Mouse (Mus musculus) kidney, adult 2 months (tissue): ENCODE data around the gene Nfic. TPM values are rescaled to one million over a fixed set of nuclear protein-coding genes. Genes with fewer than 3 reads are reported as not detected.

Experiments
- DNase-seq: peaks from one replicate; pipeline ENCODE4 v3.0.0; 2021
- H3K27ac ChIP-seq: fragments of 200-500 bp; 2 replicates; pipeline ENCODE4 v1.5.1; 2012; ENCODE audit warnings: low read depth, low read length, control low read depth, inconsistent platforms; ENCODE audit not compliant: insufficient read depth
- H3K27me3 ChIP-seq: fragments of 200-500 bp; replicated peaks from 2 replicates; pipeline ENCODE4 v1.6.1; 2012; ENCODE audit warnings: mild to moderate bottlenecking, moderate library complexity, low read length, inconsistent platforms; ENCODE audit not compliant: control insufficient read depth, insufficient read depth
- H3K36me3 ChIP-seq: fragments of 200-500 bp; 2 replicates; pipeline ENCODE4 v1.6.1; 2012; ENCODE audit warnings: mild to moderate bottlenecking, moderate library complexity, low read length, inconsistent platforms; ENCODE audit not compliant: control insufficient read depth, insufficient read depth
- H3K4me1 ChIP-seq: fragments of 200-500 bp; 2 replicates; pipeline ENCODE4 v1.6.1; 2011; ENCODE audit warnings: low read length; ENCODE audit not compliant: control insufficient read depth, insufficient read depth
- H3K4me3 ChIP-seq: fragments of 200-500 bp; 2 replicates; pipeline ENCODE4 v1.5.1; 2011; ENCODE audit warnings: mild to moderate bottlenecking, low read depth, low read length, control low read depth; ENCODE audit not compliant: insufficient read depth
- CTCF ChIP-seq: fragments of 200-500 bp; conservative IDR thresholded peaks from 2 replicates; pipeline ENCODE4 v1.5.1; 2011; ENCODE audit warnings: low read depth, mild to moderate bottlenecking, control low read depth, low read length, moderate library complexity, mixed read lengths; ENCODE audit not compliant: insufficient read depth, insufficient read length
- POLR2A ChIP-seq: fragments of 200-500 bp; IDR thresholded peaks from one replicate; pipeline ENCODE4 v1.6.1; 2011; ENCODE audit warnings: low read depth, low read length, control low read depth
- WGBS: fragments of 180-500 bp; shearing (Covaris S2); methylation state at CpG from one replicate; pipeline ENCODE4 v1.1.7; 2018; 5-methylcytosine and 5-hydroxymethylcytosine counted together
- polyA plus RNA-seq: library from polyadenylated mRNA; depleted of rRNA; stranded (reverse); fragments of >200 nt; gene quantifications from 2 replicates; pipeline ENCODE4 v1.2.3, GENCODE M21; 2012

The Nfic gene
- polyA plus RNA-seq, 1 experiment = 82.5 TPM

DNA sequence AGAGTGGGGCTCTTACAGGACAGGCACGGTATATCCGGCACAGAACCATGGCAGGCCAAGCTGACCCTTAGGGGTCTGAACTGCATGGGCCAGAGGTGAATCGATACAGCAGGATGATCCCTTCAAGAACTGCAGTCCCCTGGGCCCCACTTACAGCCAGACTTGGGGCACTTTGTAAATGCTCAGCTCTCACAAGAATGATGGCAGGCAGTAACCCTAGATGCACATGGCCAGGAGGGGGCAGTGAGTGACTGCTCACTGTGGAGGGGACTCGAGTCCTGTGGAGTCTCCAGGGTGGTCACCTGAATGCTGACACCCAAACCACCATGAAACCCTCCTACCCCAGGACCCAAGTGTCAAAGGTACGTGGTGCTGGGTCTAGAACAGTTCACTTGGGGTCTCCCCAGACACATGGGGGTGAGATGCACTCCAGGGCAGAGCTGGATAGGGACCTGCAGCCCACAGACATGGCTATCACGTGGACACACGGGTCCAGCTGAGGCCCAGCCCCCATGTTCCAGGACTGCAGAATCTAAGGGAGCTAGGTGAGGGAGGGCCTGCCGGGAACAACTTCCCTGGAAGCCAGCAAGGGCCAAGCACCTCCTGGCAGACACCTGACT lies 38.3 kb upstream of the Nfic start:
- Histone ChIP-seq H3K27ac (no peak overlapping the region), H3K4me1 (peaks cover 8% of the 10 kb centered on the region; the same call in 1 of the 2 replicates), H3K27me3 (no peaks in the 10 kb centered on the region), H3K4me3 (no peak overlapping the region), H3K36me3 (no peaks in the 10 kb centered on the region; the same call in 1 of the 2 replicates)
- WGBS = 68% methylated on average over 8 of the region's 8 CpGs
- TF ChIP-seq POLR2A = no peak
- TF ChIP-seq CTCF = 0 out of 2 replicates have a peak, but pooled peaks have one; percentile 25
- no peak for DNase-seq

- no peak for DNase-seq
- Histone ChIP-seq H3K27ac (no peak overlapping the region), H3K4me1 (peaks cover 8% of the 10 kb centered on the region; the same call in 1 of the 2 replicates), H3K36me3 (no peaks in the 10 kb centered on the region; the same call in 1 of the 2 replicates), H3K4me3 (no peak overlapping the region), H3K27me3 (no peaks in the 10 kb centered on the region)
- WGBS = 89% methylated on average over 11 of the region's 11 CpGs
- no peak for TF ChIP-seq POLR2A
- TF ChIP-seq CTCF = no peak
Measured at GRCm38 (mm10) chr10:81492606-81493240, 37.3 kb upstream of the Nfic start.

- no peaks in the 10 kb centered on the region; the same call in 1 of the 2 replicates for H3K36me3 ChIP-seq
- H3K4me3 ChIP-seq = no peak overlapping the region
- H3K27me3 ChIP-seq = no peaks in the 10 kb centered on the region
- TF ChIP-seq POLR2A = no peak
- H3K27ac ChIP-seq = no peak overlapping the region
- no peak for DNase-seq
- 90% methylated on average over 9 of the region's 9 CpGs for WGBS
- H3K4me1 ChIP-seq = peaks cover 8% of the 10 kb centered on the region; the same call in 1 of the 2 replicates
Measured at GRCm38 (mm10) chr10:81491018-81491417, 35.6 kb upstream of the Nfic start.

DNA sequence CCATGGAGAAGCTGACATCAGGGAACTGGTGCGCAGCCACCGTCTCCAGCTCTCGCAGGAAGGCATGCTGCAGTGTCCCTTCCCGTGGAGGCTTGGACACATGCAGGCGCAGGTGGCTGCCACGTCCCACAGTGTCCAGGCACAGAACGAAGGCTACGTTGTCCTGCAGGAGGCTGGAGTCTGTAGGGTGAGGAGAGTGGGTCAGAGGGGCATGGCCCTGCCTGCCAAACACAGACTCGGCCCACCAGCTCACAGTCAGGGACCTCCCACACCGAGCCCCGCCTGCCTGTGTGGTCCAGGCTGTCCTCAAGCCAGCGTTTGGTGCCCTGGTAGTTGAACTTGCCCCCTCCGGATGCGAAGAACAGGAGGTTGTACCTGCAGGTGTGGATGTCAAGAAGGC lies 34.5 kb upstream of the Nfic start:
- DNase-seq = no peak
- H3K4me1 ChIP-seq = peaks cover 4% of the 10 kb centered on the region; the same call in 1 of the 2 replicates
- no peak overlapping the region for H3K4me3 ChIP-seq
- H3K36me3 ChIP-seq = no peaks in the 10 kb centered on the region; the same call in 1 of the 2 replicates
- no peaks in the 10 kb centered on the region for H3K27me3 ChIP-seq
- TF ChIP-seq CTCF = no peak
- no peak for TF ChIP-seq POLR2A
- WGBS = 77% methylated on average over 14 of the region's 14 CpGs
- no peak overlapping the region for H3K27ac ChIP-seq

DNA sequence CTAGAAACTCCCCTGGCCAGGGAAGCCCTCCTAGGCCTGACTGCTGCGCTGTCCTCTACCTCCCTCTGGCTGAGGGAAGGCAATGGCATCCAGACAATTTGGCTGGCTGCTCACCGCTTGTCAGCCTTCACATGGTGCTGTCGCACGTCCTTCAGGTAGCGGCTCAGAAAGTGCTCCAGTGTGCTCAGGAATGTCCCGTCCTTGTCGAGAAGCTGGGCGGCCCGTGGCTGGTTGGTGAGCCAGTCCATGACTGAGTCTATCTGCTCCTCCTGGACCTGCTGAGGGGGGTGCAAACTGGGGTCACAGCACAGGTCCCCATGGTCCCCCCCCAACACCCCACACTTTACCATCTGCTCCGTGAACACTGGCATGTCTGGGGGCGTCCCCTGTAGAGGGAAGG lies 32.6 kb upstream of the Nfic start:
- 90% methylated on average over 11 of the region's 11 CpGs for WGBS
- H3K27me3 ChIP-seq = no peaks in the 10 kb centered on the region
- no peak overlapping the region for H3K27ac ChIP-seq
- H3K4me3 ChIP-seq = no peak overlapping the region
- H3K36me3 ChIP-seq = no peaks in the 10 kb centered on the region; the same call in 1 of the 2 replicates
- no peak for DNase-seq
- TF ChIP-seq CTCF (no peak), POLR2A (no peak)
- no peaks in the 10 kb centered on the region for H3K4me1 ChIP-seq

DNA sequence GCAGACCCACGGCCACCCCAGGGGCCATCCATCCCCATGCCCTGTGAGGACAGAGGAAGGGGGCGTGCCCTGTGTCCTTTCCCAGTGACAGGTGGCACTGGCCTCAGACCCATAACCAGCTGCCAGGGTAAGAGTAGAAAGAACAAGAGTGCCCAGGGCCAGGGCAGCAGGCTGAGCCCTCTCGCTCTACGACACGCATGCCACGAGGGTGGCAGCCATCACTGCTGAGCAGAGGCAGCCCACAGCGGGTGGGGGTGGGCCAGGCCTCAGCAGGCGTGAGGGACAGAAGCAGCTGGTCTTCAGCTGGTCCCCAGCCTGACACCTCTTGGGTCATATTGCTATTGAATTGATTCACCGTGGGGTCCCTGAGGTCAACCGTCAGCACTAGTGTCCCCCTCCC lies 31.1 kb upstream of the Nfic start:
- Histone ChIP-seq H3K4me3 (no peak overlapping the region), H3K4me1 (no peaks in the 10 kb centered on the region), H3K36me3 (no peaks in the 10 kb centered on the region; the same call in 1 of the 2 replicates), H3K27me3 (no peaks in the 10 kb centered on the region), H3K27ac (no peak overlapping the region)
- TF ChIP-seq CTCF (no peak), POLR2A (no peak)
- no peak for DNase-seq
- 87% methylated on average over 10 of the region's 10 CpGs for WGBS

GRCm38 (mm10) chr10:81485479-81486018 lies 30.1 kb upstream of the Nfic start:
- DNase-seq = no peak
- 72% methylated on average over 7 of the region's 7 CpGs for WGBS
- H3K4me1 ChIP-seq = no peaks in the 10 kb centered on the region
- TF ChIP-seq POLR2A (no peak), CTCF (no peak)
- no peak overlapping the region for H3K27ac ChIP-seq
- no peaks in the 10 kb centered on the region; the same call in 1 of the 2 replicates for H3K36me3 ChIP-seq
- no peaks in the 10 kb centered on the region for H3K27me3 ChIP-seq
- no peak overlapping the region for H3K4me3 ChIP-seq
